Mouse (Mus musculus) stomach, embryonic 15.5 days (tissue): ENCODE results near the gene Cyp2a5. TPM values are rescaled to one million over a fixed set of nuclear protein-coding genes. Genes with fewer than 3 reads are reported as not detected.
"Not testable (repeated sequence)": the region's sequence is repeated elsewhere in the genome, so short reads cannot be mapped to it uniquely, and the experiment has no call there.

ENCODE experiments used
- ATAC-seq: fragments of 200-750 bp; cut with Nextera tagmentation; 2 replicates; pipeline ENCODE4 v1.8.0; 2017; ENCODE audit warnings: low read depth, moderate number of reproducible peaks, moderate TSS enrichment; ENCODE audit not compliant: insufficient read depth, low FRiP score
- H3K27ac ChIP-seq: fragments of 300-500 bp; sonication (generic); 2 replicates; pipeline ENCODE4 v1.5.1; 2015; ENCODE audit warnings: mild to moderate bottlenecking, inconsistent platforms
- H3K27me3 ChIP-seq: fragments of 300-500 bp; sonication (generic); replicated peaks from 2 replicates; pipeline ENCODE4 v1.6.1; 2015; ENCODE audit warnings: inconsistent platforms
- H3K36me3 ChIP-seq: fragments of 300-500 bp; sonication (generic); 2 replicates; pipeline ENCODE4 v1.6.1; 2015; ENCODE audit warnings: inconsistent platforms
- H3K4me1 ChIP-seq: fragments of 300-500 bp; sonication (generic); 2 replicates; pipeline ENCODE4 v1.6.1; 2015; ENCODE audit warnings: inconsistent platforms
- H3K4me2 ChIP-seq: fragments of 300-500 bp; sonication (generic); 2 replicates; pipeline ENCODE4 v1.6.1; 2015; ENCODE audit warnings: mild to moderate bottlenecking, inconsistent platforms
- H3K4me3 ChIP-seq: fragments of 300-500 bp; sonication (generic); replicated peaks from 2 replicates; pipeline ENCODE4 v1.5.1; 2015; ENCODE audit warnings: inconsistent platforms
- H3K9ac ChIP-seq: fragments of 300-500 bp; sonication (generic); 2 replicates; pipeline ENCODE4 v1.6.1; 2015; ENCODE audit warnings: inconsistent platforms
- H3K9me3 ChIP-seq: fragments of 300-500 bp; sonication (generic); 2 replicates; pipeline ENCODE4 v1.6.1; 2016; ENCODE audit warnings: inconsistent platforms
- WGBS: fragments of 180-500 bp; shearing (Covaris S2); methylation state at CpG from one replicate; pipeline ENCODE4 v1.1.7; 2015; 5-methylcytosine and 5-hydroxymethylcytosine counted together
- polyA plus RNA-seq: library from polyadenylated mRNA; unstranded; fragments of >200 nt; fragmentation: Nextera tagmentation; extraction: Ambion mirVana; gene quantifications from 2 replicates; pipeline ENCODE4 v1.2.1, GENCODE M21; 2015

The Cyp2a5 gene
- 0.23 and 1.1 TPM in 2 replicates for polyA plus RNA-seq

GRCm38 (mm10) chr7:26835059-26835458, at the start of gene Cyp2a5:
Gene Cyp2a5 (plus strand): TSS chr7:26835305.
- H3K27ac ChIP-seq, H3K9ac ChIP-seq, ATAC-seq, H3K27me3 ChIP-seq, H3K4me1 ChIP-seq, H3K9me3 ChIP-seq, H3K4me3 ChIP-seq, H3K4me2 ChIP-seq, H3K36me3 ChIP-seq: not testable (repeated sequence)
- WGBS, result 83% methylated on average over 3 of the region's 3 CpGs

GRCm38 (mm10) chr7:26786013-26786412, 49.1 kb upstream of the Cyp2a5 start:
- H3K4me3 ChIP-seq, H3K9ac ChIP-seq, ATAC-seq, H3K36me3 ChIP-seq, H3K27me3 ChIP-seq, H3K9me3 ChIP-seq, H3K27ac ChIP-seq, H3K4me2 ChIP-seq, H3K4me1 ChIP-seq: not testable (repeated sequence)
- 54% methylated on average over 1 of the region's 1 CpGs for WGBS

GRCm38 (mm10) chr7:26789984-26790383, 45.1 kb upstream of the Cyp2a5 start:
- Histone ChIP-seq H3K9me3 (no peaks in the 10 kb centered on the region), H3K36me3 (no peaks in the 10 kb centered on the region), H3K4me1 (no peaks in the 10 kb centered on the region), H3K4me2 (no peak overlapping the region), H3K4me3 (no peak overlapping the region), H3K27ac (no peak overlapping the region), H3K9ac (no peak overlapping the region), H3K27me3 (no peaks in the 10 kb centered on the region)
- no peak for ATAC-seq
- WGBS, result 55% methylated on average over 6 of the region's 6 CpGs

GRCm38 (mm10) chr7:26800104-26800503, 35.0 kb upstream of the Cyp2a5 start:
- ATAC-seq, result no peak
- Histone ChIP-seq H3K27ac (no peak overlapping the region), H3K9ac (no peak overlapping the region), H3K4me2 (no peak overlapping the region), H3K4me1 (no peaks in the 10 kb centered on the region), H3K4me3 (no peak overlapping the region), H3K36me3 (no peaks in the 10 kb centered on the region), H3K27me3 (no peaks in the 10 kb centered on the region), H3K9me3 (no peaks in the 10 kb centered on the region)

GRCm38 (mm10) chr7:26800996-26801395, 34.1 kb upstream of the Cyp2a5 start:
- Histone ChIP-seq H3K4me1 (no peaks in the 10 kb centered on the region), H3K27me3 (no peaks in the 10 kb centered on the region), H3K4me2 (no peak overlapping the region), H3K9ac (no peak overlapping the region), H3K36me3 (no peaks in the 10 kb centered on the region), H3K4me3 (no peak overlapping the region), H3K27ac (no peak overlapping the region), H3K9me3 (no peaks in the 10 kb centered on the region)
- 91% methylated on average over 1 of the region's 1 CpGs for WGBS
- ATAC-seq, result no peak

GRCm38 (mm10) chr7:26808592-26808991, 26.5 kb upstream of the Cyp2a5 start, which contains the start of gene Cyp2g1:
Gene Cyp2g1 (plus strand): TSS chr7:26808892.
- 88% methylated on average over 2 of the region's 2 CpGs for WGBS
- Histone ChIP-seq H3K27me3 (no peaks in the 10 kb centered on the region), H3K4me2 (no peak within 1 kb of the TSS), H3K27ac (no peak within 1 kb of the TSS), H3K4me3 (no peak within 1 kb of the TSS), H3K4me1 (no peaks in the 10 kb centered on the region), H3K36me3 (no peaks in the 10 kb centered on the region), H3K9me3 (no peaks in the 10 kb centered on the region), H3K9ac (no peak within 1 kb of the TSS)
- ATAC-seq, result no peak

GRCm38 (mm10) chr7:26831556-26832292, 3.4 kb upstream of the Cyp2a5 start:
- not testable (repeated sequence) for H3K4me3 ChIP-seq, H3K27me3 ChIP-seq, H3K9ac ChIP-seq, H3K4me2 ChIP-seq, H3K9me3 ChIP-seq, ATAC-seq, H3K36me3 ChIP-seq, H3K4me1 ChIP-seq, H3K27ac ChIP-seq
- 66% methylated on average over 9 of the region's 9 CpGs for WGBS

- ATAC-seq, H3K4me1 ChIP-seq, H3K4me3 ChIP-seq, H3K9ac ChIP-seq, H3K4me2 ChIP-seq, H3K36me3 ChIP-seq, H3K27me3 ChIP-seq, H3K27ac ChIP-seq, H3K9me3 ChIP-seq: not testable (repeated sequence)
- 52% methylated on average over 7 of the region's 7 CpGs for WGBS
Observed at GRCm38 (mm10) chr7:26832668-26833067, 2.4 kb upstream of the Cyp2a5 start.

GRCm38 (mm10) chr7:26843400-26843799, 8.3 kb downstream of the Cyp2a5 start:
- not testable (repeated sequence) for H3K9me3 ChIP-seq, H3K27me3 ChIP-seq, H3K9ac ChIP-seq, H3K4me3 ChIP-seq, H3K36me3 ChIP-seq, H3K27ac ChIP-seq, H3K4me2 ChIP-seq, ATAC-seq, H3K4me1 ChIP-seq
- WGBS, result 74% methylated on average over 2 of the region's 2 CpGs

- not testable (repeated sequence) for H3K36me3 ChIP-seq, H3K4me1 ChIP-seq, H3K27ac ChIP-seq, H3K4me2 ChIP-seq, H3K9ac ChIP-seq, H3K27me3 ChIP-seq, H3K9me3 ChIP-seq, H3K4me3 ChIP-seq, ATAC-seq
Observed at GRCm38 (mm10) chr7:26850063-26850462, 15.0 kb downstream of the Cyp2a5 start.

- not testable (repeated sequence) for H3K27ac ChIP-seq, H3K9ac ChIP-seq, H3K4me2 ChIP-seq, H3K27me3 ChIP-seq, H3K4me1 ChIP-seq, ATAC-seq, H3K9me3 ChIP-seq, H3K36me3 ChIP-seq, H3K4me3 ChIP-seq
Observed at GRCm38 (mm10) chr7:26878581-26878980, 43.5 kb downstream of the Cyp2a5 start.

- H3K4me2 ChIP-seq, H3K27ac ChIP-seq, ATAC-seq, H3K36me3 ChIP-seq, H3K4me3 ChIP-seq, H3K9ac ChIP-seq, H3K4me1 ChIP-seq, H3K9me3 ChIP-seq, H3K27me3 ChIP-seq: not testable (repeated sequence)
- WGBS, result 75% methylated on average over 2 of the region's 3 CpGs
Observed at GRCm38 (mm10) chr7:26880600-26880999, 45.5 kb downstream of the Cyp2a5 start.
